Mouse (Mus musculus) midbrain, embryonic 14.5 days (tissue): ENCODE data around the gene Rnf39. TPM values are rescaled to one million over a fixed set of nuclear protein-coding genes. Genes with fewer than 3 reads are reported as not detected.
A peak's percentile ranks its signal among the peaks of the same experiment; 100 is the strongest.
"Not testable (repeated sequence)": the region's sequence is repeated elsewhere in the genome, so short reads cannot be mapped to it uniquely, and the experiment has no call there.

Source experiments
- ATAC-seq: fragments of 200-750 bp; cut with Nextera tagmentation; 2 replicates; pipeline ENCODE4 v1.8.0; 2017; ENCODE audit warnings: moderate number of reproducible peaks, moderate library complexity; ENCODE audit not compliant: low FRiP score, low TSS enrichment
- DNase-seq: peaks from one replicate; pipeline ENCODE4 v3.0.0-alpha.2; 2015
- H3K27ac ChIP-seq: fragments of 300-500 bp; sonication (generic); replicated peaks from 2 replicates; pipeline ENCODE4 v1.5.1; 2014; ENCODE audit warnings: mild to moderate bottlenecking, low read depth, low read length, moderate library complexity
- H3K27me3 ChIP-seq: fragments of 300-500 bp; sonication (generic); 2 replicates; pipeline ENCODE4 v1.6.1; 2014; ENCODE audit warnings: low read length, control low read depth, mixed read lengths; ENCODE audit not compliant: control insufficient read depth, insufficient read depth
- H3K36me3 ChIP-seq: fragments of 300-500 bp; sonication (generic); 2 replicates; pipeline ENCODE4 v1.6.1; 2014; ENCODE audit warnings: low read length, control low read depth; ENCODE audit not compliant: control insufficient read depth, insufficient read depth
- H3K4me1 ChIP-seq: fragments of 300-500 bp; sonication (generic); 2 replicates; pipeline ENCODE4 v1.6.1; 2014; ENCODE audit warnings: mild to moderate bottlenecking, antibody characterized with exemption, low read length, control low read depth; ENCODE audit not compliant: control insufficient read depth, insufficient read depth
- H3K4me2 ChIP-seq: fragments of 300-500 bp; sonication (generic); 2 replicates; pipeline ENCODE4 v1.6.1; 2014; ENCODE audit warnings: mild to moderate bottlenecking, low read length, moderate library complexity
- H3K4me3 ChIP-seq: fragments of 300-500 bp; sonication (generic); replicated peaks from 2 replicates; pipeline ENCODE4 v1.5.1; 2014; ENCODE audit warnings: low read depth, low read length
- H3K9ac ChIP-seq: fragments of 300-500 bp; sonication (generic); replicated peaks from 2 replicates; pipeline ENCODE4 v1.6.1; 2014; ENCODE audit warnings: mild to moderate bottlenecking, low read length, moderate library complexity
- H3K9me3 ChIP-seq: fragments of 300-500 bp; sonication (generic); 2 replicates; pipeline ENCODE4 v1.6.1; 2016; ENCODE audit warnings: low read length, control low read depth, mixed read lengths; ENCODE audit not compliant: control insufficient read depth
- WGBS: fragments of 180-500 bp; shearing (Covaris S2); extraction: QIAGEN DNeasy Blood & Tissue Kit; methylation state at CpG from one replicate; pipeline ENCODE4 v1.1.7; 2014; 5-methylcytosine and 5-hydroxymethylcytosine counted together
- polyA plus RNA-seq: library from polyadenylated mRNA; unstranded; fragments of >200 nt; fragmentation: Nextera tagmentation; extraction: Ambion mirVana; gene quantifications from 2 replicates; pipeline ENCODE4 v1.2.1, GENCODE M21; 2014

Rnf39 gene
- polyA plus RNA-seq, 1 experiment from 2014 or later = 1.1 TPM

GRCm38 (mm10) chr17:36982253-36983155, 39.8 kb downstream of the Rnf39 start:
- no peak overlapping the region for H3K27ac ChIP-seq
- 35% methylated on average over 5 of the region's 5 CpGs for WGBS

GRCm38 (mm10) chr17:36988475-36988874, 45.8 kb downstream of the Rnf39 start:
- H3K27me3 ChIP-seq = peaks cover 6% of the 10 kb centered on the region; the same call in 1 of the 2 replicates
- WGBS = 4% methylated on average over 24 of the region's 24 CpGs
- no peak for ATAC-seq
- no peak for DNase-seq
- H3K4me1 ChIP-seq = no peaks in the 10 kb centered on the region
- H3K4me3 ChIP-seq = no peak overlapping the region
- no peak overlapping the region for H3K9ac ChIP-seq
- H3K36me3 ChIP-seq = no peaks in the 10 kb centered on the region
- H3K4me2 ChIP-seq = 0 out of 2 replicates have a peak overlapping the region, but pooled peaks have one; percentile 3
- no peak overlapping the region for H3K27ac ChIP-seq
- no peaks in the 10 kb centered on the region for H3K9me3 ChIP-seq

More at GRCm38 (mm10) chr17:36982253-36983155, 39.8 kb downstream of the Rnf39 start:
- DNase-seq (no peak), ATAC-seq (no peak)
- Histone ChIP-seq H3K9ac (no peak overlapping the region), H3K4me3 (no peak overlapping the region), H3K4me1 (no peaks in the 10 kb centered on the region), H3K36me3 (no peaks in the 10 kb centered on the region), H3K27me3 (no peaks in the 10 kb centered on the region; the same call in 1 of the 2 replicates), H3K9me3 (no peaks in the 10 kb centered on the region), H3K4me2 (no peak overlapping the region)

GRCm38 (mm10) chr17:36989437-36989836, 46.7 kb downstream of the Rnf39 start, which contains the start of gene H2-M5:
H2-M5 (minus strand) TSS chr17:36989537.
- no peaks in the 10 kb centered on the region for H3K9me3 ChIP-seq
- no peaks in the 10 kb centered on the region for H3K4me1 ChIP-seq
- 32% methylated on average over 5 of the region's 5 CpGs for WGBS
- no peak within 1 kb of the TSS for H3K9ac ChIP-seq
- no peak within 1 kb of the TSS for H3K27ac ChIP-seq
- DNase-seq = no peak
- H3K4me3 ChIP-seq = no peak within 1 kb of the TSS
- 0 out of 2 replicates have a peak within 1 kb of the TSS, but pooled peaks have one; percentile 3 for H3K4me2 ChIP-seq
- no peak for ATAC-seq
- H3K27me3 ChIP-seq = peaks cover 6% of the 10 kb centered on the region; the same call in 1 of the 2 replicates
- no peaks in the 10 kb centered on the region for H3K36me3 ChIP-seq

- not testable (repeated sequence) for H3K9me3 ChIP-seq, ATAC-seq, H3K27me3 ChIP-seq, H3K4me2 ChIP-seq, H3K4me3 ChIP-seq, H3K9ac ChIP-seq, H3K27ac ChIP-seq, DNase-seq, H3K36me3 ChIP-seq, H3K4me1 ChIP-seq
- WGBS = 91% methylated on average over 6 of the region's 6 CpGs
Measured at GRCm38 (mm10) chr17:36990630-36991029, 47.9 kb downstream of the Rnf39 start.

- Histone ChIP-seq H3K4me2 (no peak overlapping the region), H3K27ac (no peak overlapping the region), H3K4me1 (no peaks in the 10 kb centered on the region), H3K4me3 (no peak overlapping the region), H3K9ac (no peak overlapping the region), H3K27me3 (peaks cover 6% of the 10 kb centered on the region; the same call in 1 of the 2 replicates), H3K9me3 (no peaks in the 10 kb centered on the region), H3K36me3 (no peaks in the 10 kb centered on the region)
- no peak for DNase-seq
- 80% methylated on average over 3 of the region's 3 CpGs for WGBS
- ATAC-seq = no peak
Measured at GRCm38 (mm10) chr17:36992336-36993104, 49.8 kb downstream of the Rnf39 start.

- Histone ChIP-seq H3K9ac (no peak overlapping the region), H3K27ac (no peak overlapping the region), H3K9me3 (no peaks in the 10 kb centered on the region), H3K4me1 (no peaks in the 10 kb centered on the region), H3K4me3 (no peak overlapping the region), H3K36me3 (no peaks in the 10 kb centered on the region), H3K4me2 (no peak overlapping the region), H3K27me3 (peaks cover 6% of the 10 kb centered on the region; the same call in 1 of the 2 replicates)
- ATAC-seq = no peak
- WGBS = 90% methylated on average over 4 of the region's 4 CpGs
- no peak for DNase-seq
Measured at GRCm38 (mm10) chr17:36993770-36994325, 51.1 kb downstream of the Rnf39 start.

- Histone ChIP-seq H3K4me2 (no peak overlapping the region), H3K27ac (no peak overlapping the region), H3K9me3 (no peaks in the 10 kb centered on the region), H3K36me3 (no peaks in the 10 kb centered on the region), H3K4me3 (no peak overlapping the region), H3K27me3 (peaks cover 2% of the 10 kb centered on the region; the same call in 1 of the 2 replicates), H3K9ac (no peak overlapping the region), H3K4me1 (no peaks in the 10 kb centered on the region)
- no peak for DNase-seq
- no peak for ATAC-seq
- 82% methylated on average over 2 of the region's 2 CpGs for WGBS
Measured at GRCm38 (mm10) chr17:36994528-36994927, 51.8 kb downstream of the Rnf39 start.

- Histone ChIP-seq H3K27me3 (no peaks in the 10 kb centered on the region), H3K27ac (no peak overlapping the region), H3K4me1 (no peaks in the 10 kb centered on the region), H3K9me3 (no peaks in the 10 kb centered on the region), H3K4me3 (no peak overlapping the region), H3K36me3 (no peaks in the 10 kb centered on the region), H3K4me2 (no peak overlapping the region), H3K9ac (no peak overlapping the region)
- 48% methylated on average over 3 of the region's 3 CpGs for WGBS
- ATAC-seq = no peak
- DNase-seq = no peak
Measured at GRCm38 (mm10) chr17:36995448-36995847, 52.7 kb downstream of the Rnf39 start.
